Mouse (Mus musculus) testis, adult 2 months (tissue): ENCODE data around the gene Mrgpra1.

Experiments used
- CTCF ChIP-seq: fragments of 200-500 bp; IDR thresholded peaks from 2 replicates; pipeline ENCODE4 v1.5.1; 2012; ENCODE audit warnings: low read depth, mild to moderate bottlenecking, inconsistent platforms, low read length, moderate library complexity; ENCODE audit not compliant: control insufficient read depth, insufficient read depth, insufficient replicate concordance
- POLR2A ChIP-seq: fragments of 200-500 bp; IDR thresholded peaks from 2 replicates; pipeline ENCODE4 v1.6.1; 2012; ENCODE audit warnings: low read depth, mild to moderate bottlenecking, inconsistent platforms, low read length, moderate library complexity; ENCODE audit not compliant: control insufficient read depth

DNA sequence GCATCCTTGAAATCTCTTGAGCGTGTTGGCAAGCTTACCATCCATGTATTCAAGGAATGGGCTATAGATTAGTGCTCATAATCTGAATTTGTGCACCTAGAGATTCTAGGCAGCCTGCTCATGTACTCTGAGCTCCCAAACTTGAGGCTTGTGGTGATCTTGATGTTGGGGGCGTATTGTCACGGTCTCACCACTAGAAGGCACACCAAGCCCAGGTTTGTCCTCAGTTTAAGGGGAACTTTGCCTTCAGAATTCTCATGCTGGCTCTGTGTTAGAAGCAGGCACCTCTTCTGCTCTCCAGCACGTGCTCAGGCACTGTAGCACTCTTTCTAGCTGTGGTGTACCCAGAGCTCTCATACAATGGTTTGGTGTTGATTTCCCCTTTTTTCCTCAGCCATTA lies 41.8 kb downstream of the Mrgpra1 start:
- no peak for TF ChIP-seq CTCF
- no peak for TF ChIP-seq POLR2A
